Mouse (Mus musculus) limb, embryonic 15.5 days (tissue): ENCODE results near the gene Crcp. TPM values are rescaled to one million over a fixed set of nuclear protein-coding genes. Genes with fewer than 3 reads are reported as not detected.

Experiments used
- ATAC-seq: fragments of 200-750 bp; cut with Nextera tagmentation; 2 replicates; pipeline ENCODE4 v1.8.0; 2017; ENCODE audit warnings: low read depth, moderate TSS enrichment; ENCODE audit not compliant: insufficient number of reproducible peaks, low FRiP score, low TSS enrichment
- H3K27ac ChIP-seq: fragments of 300-500 bp; sonication (generic); 2 replicates; pipeline ENCODE4 v1.5.1; 2015; ENCODE audit warnings: moderate library complexity, mild to moderate bottlenecking, inconsistent platforms
- H3K27me3 ChIP-seq: fragments of 300-500 bp; sonication (generic); 2 replicates; pipeline ENCODE4 v1.6.1; 2015; ENCODE audit warnings: inconsistent platforms
- H3K36me3 ChIP-seq: fragments of 300-500 bp; sonication (generic); 2 replicates; pipeline ENCODE4 v1.6.1; 2015; ENCODE audit warnings: inconsistent platforms
- H3K4me1 ChIP-seq: fragments of 300-500 bp; sonication (generic); 2 replicates; pipeline ENCODE4 v1.6.1; 2015; ENCODE audit warnings: inconsistent platforms
- H3K4me2 ChIP-seq: fragments of 300-500 bp; sonication (generic); 2 replicates; pipeline ENCODE4 v1.6.1; 2015; ENCODE audit warnings: mild to moderate bottlenecking, inconsistent platforms
- H3K4me3 ChIP-seq: fragments of 300-500 bp; sonication (generic); 2 replicates; pipeline ENCODE4 v1.5.1; 2015; ENCODE audit warnings: mild to moderate bottlenecking, inconsistent platforms
- H3K9ac ChIP-seq: fragments of 300-500 bp; sonication (generic); 2 replicates; pipeline ENCODE4 v1.6.1; 2015; ENCODE audit warnings: inconsistent platforms
- H3K9me3 ChIP-seq: fragments of 300-500 bp; sonication (generic); 2 replicates; pipeline ENCODE4 v1.6.1; 2016; ENCODE audit warnings: inconsistent platforms
- WGBS: fragments of 180-500 bp; shearing (Covaris S2); methylation state at CpG from one replicate; pipeline ENCODE4 v1.1.7; 2015; 5-methylcytosine and 5-hydroxymethylcytosine counted together
- polyA plus RNA-seq: library from polyadenylated mRNA; unstranded; fragments of >200 nt; fragmentation: Nextera tagmentation; extraction: Ambion mirVana; gene quantifications from 2 replicates; pipeline ENCODE4 v1.2.1, GENCODE M21; 2015

Gene Crcp
- polyA plus RNA-seq, 1 experiment from 2014 or later, result 35.8 TPM

GRCm38 (mm10) chr5:130063760-130064159 is 34.7 kb downstream of the Crcp start:
- no peaks in the 10 kb centered on the region for H3K9me3 ChIP-seq
- no peak overlapping the region for H3K4me3 ChIP-seq
- H3K4me2 ChIP-seq, result no peak overlapping the region
- ATAC-seq, result no peak
- peaks cover 19% of the 10 kb centered on the region for H3K36me3 ChIP-seq
- no peaks in the 10 kb centered on the region for H3K27me3 ChIP-seq
- H3K4me1 ChIP-seq, result peaks cover 6% of the 10 kb centered on the region
- no peak overlapping the region for H3K27ac ChIP-seq
- no peak overlapping the region for H3K9ac ChIP-seq
- WGBS, result 71% methylated on average over 2 of the region's 2 CpGs

GRCm38 (mm10) chr5:130065579-130065978 is 36.5 kb downstream of the Crcp start:
- peaks cover 4% of the 10 kb centered on the region; the same call in 1 of the 2 replicates for H3K4me1 ChIP-seq
- no peak for ATAC-seq
- H3K27me3 ChIP-seq, result no peaks in the 10 kb centered on the region
- H3K36me3 ChIP-seq, result peaks cover 7% of the 10 kb centered on the region; the same call in 1 of the 2 replicates
- H3K9ac ChIP-seq, result no peak overlapping the region
- H3K4me3 ChIP-seq, result no peak overlapping the region
- no peaks in the 10 kb centered on the region for H3K9me3 ChIP-seq
- no peak overlapping the region for H3K4me2 ChIP-seq
- 90% methylated on average over 1 of the region's 1 CpGs for WGBS
- no peak overlapping the region for H3K27ac ChIP-seq

GRCm38 (mm10) chr5:130067841-130068264 is 38.8 kb downstream of the Crcp start:
- H3K4me2 ChIP-seq, result no peak overlapping the region
- no peak for ATAC-seq

GRCm38 (mm10) chr5:130073026-130073425 is 43.9 kb downstream of the Crcp start, which contains the start of gene Tpst1:
Gene Tpst1, plus strand, starts transcription at chr5:130073326.
- WGBS, result 94% methylated on average over 6 of the region's 6 CpGs
- Histone ChIP-seq H3K9ac (no peak within 1 kb of the TSS), H3K4me3 (no peak within 1 kb of the TSS), H3K9me3 (no peaks in the 10 kb centered on the region), H3K4me2 (no peak within 1 kb of the TSS), H3K27me3 (no peaks in the 10 kb centered on the region), H3K27ac (no peak within 1 kb of the TSS), H3K4me1 (peaks cover 9% of the 10 kb centered on the region; the same call in 1 of the 2 replicates), H3K36me3 (no peaks in the 10 kb centered on the region)
- no peak for ATAC-seq

More at GRCm38 (mm10) chr5:130067841-130068264, 38.8 kb downstream of the Crcp start:
- Histone ChIP-seq H3K4me3 (no peak overlapping the region), H3K27ac (no peak overlapping the region), H3K9ac (no peak overlapping the region), H3K9me3 (no peaks in the 10 kb centered on the region), H3K4me1 (peaks cover 4% of the 10 kb centered on the region; the same call in 1 of the 2 replicates), H3K36me3 (no peaks in the 10 kb centered on the region), H3K27me3 (no peaks in the 10 kb centered on the region)
- WGBS, result 40% methylated on average over 3 of the region's 3 CpGs

- H3K4me3 ChIP-seq, result no peak overlapping the region
- H3K4me1 ChIP-seq, result peaks cover 12% of the 10 kb centered on the region
- WGBS, result 58% methylated on average over 6 of the region's 6 CpGs
- H3K9ac ChIP-seq, result no peak overlapping the region
- H3K9me3 ChIP-seq, result no peaks in the 10 kb centered on the region
- ATAC-seq, result no peak
- H3K27ac ChIP-seq, result no peak overlapping the region
- no peak overlapping the region for H3K4me2 ChIP-seq
- H3K27me3 ChIP-seq, result no peaks in the 10 kb centered on the region
- H3K36me3 ChIP-seq, result no peaks in the 10 kb centered on the region
These were observed 45.4 kb downstream of the Crcp start for GRCm38 (mm10) chr5:130074491-130074890.

GRCm38 (mm10) chr5:130076396-130076795 is 47.3 kb downstream of the Crcp start:
- Histone ChIP-seq H3K27ac (no peak overlapping the region), H3K4me3 (no peak overlapping the region), H3K4me2 (no peak overlapping the region), H3K36me3 (peaks cover 2% of the 10 kb centered on the region; the same call in 1 of the 2 replicates), H3K9me3 (no peaks in the 10 kb centered on the region), H3K27me3 (no peaks in the 10 kb centered on the region), H3K4me1 (peaks cover 24% of the 10 kb centered on the region), H3K9ac (no peak overlapping the region)
- 47% methylated on average over 6 of the region's 6 CpGs for WGBS
- ATAC-seq, result no peak

GRCm38 (mm10) chr5:130078096-130078833 is 49.2 kb downstream of the Crcp start:
- Histone ChIP-seq H3K4me1 (peaks cover 29% of the 10 kb centered on the region), H3K27ac (peak overlapping the region; percentile 62; the same call in 1 of the 2 replicates), H3K9me3 (no peaks in the 10 kb centered on the region), H3K27me3 (no peaks in the 10 kb centered on the region), H3K36me3 (peaks cover 7% of the 10 kb centered on the region; the same call in 1 of the 2 replicates), H3K9ac (no peak overlapping the region), H3K4me2 (no peak overlapping the region), H3K4me3 (0 out of 2 replicates have a peak overlapping the region, but pooled peaks have one; percentile 66)
- WGBS, result 64% methylated on average over 9 of the region's 9 CpGs
- no peak for ATAC-seq

- Histone ChIP-seq H3K4me1 (peaks cover 34% of the 10 kb centered on the region), H3K9ac (no peak overlapping the region), H3K4me3 (peak overlapping the region; percentile 66), H3K27ac (peak overlapping the region; percentile 62), H3K27me3 (no peaks in the 10 kb centered on the region), H3K4me2 (peak overlapping the region; percentile 68), H3K9me3 (no peaks in the 10 kb centered on the region), H3K36me3 (peaks cover 7% of the 10 kb centered on the region; the same call in 1 of the 2 replicates)
- WGBS, result 44% methylated on average over 6 of the region's 6 CpGs
- ATAC-seq, result no peak
These were observed 49.7 kb downstream of the Crcp start for GRCm38 (mm10) chr5:130078834-130079156.

- peak; percentile 93 for ATAC-seq
- peak overlapping the region; percentile 77 for H3K27ac ChIP-seq
- peaks cover 7% of the 10 kb centered on the region; the same call in 1 of the 2 replicates for H3K36me3 ChIP-seq
- H3K4me1 ChIP-seq, result peaks cover 39% of the 10 kb centered on the region
- H3K27me3 ChIP-seq, result no peaks in the 10 kb centered on the region
- peak overlapping the region; percentile 66 for H3K4me3 ChIP-seq
- 1% methylated on average over 77 of the region's 86 CpGs for WGBS
- H3K9ac ChIP-seq, result peak overlapping the region; percentile 71
- H3K4me2 ChIP-seq, result peak overlapping the region; percentile 68
- no peaks in the 10 kb centered on the region for H3K9me3 ChIP-seq
These were observed 50.3 kb downstream of the Crcp start for GRCm38 (mm10) chr5:130079202-130080050.

- Histone ChIP-seq H3K36me3 (peaks cover 7% of the 10 kb centered on the region; the same call in 1 of the 2 replicates), H3K9me3 (no peaks in the 10 kb centered on the region), H3K9ac (peak overlapping the region; percentile 71), H3K4me3 (peak overlapping the region; percentile 66), H3K4me2 (peak overlapping the region; percentile 68), H3K4me1 (peaks cover 44% of the 10 kb centered on the region), H3K27ac (no peak overlapping the region), H3K27me3 (no peaks in the 10 kb centered on the region)
- 66% methylated on average over 16 of the region's 16 CpGs for WGBS
- ATAC-seq, result no peak
These were observed 51.1 kb downstream of the Crcp start for GRCm38 (mm10) chr5:130080051-130080681.

- ATAC-seq, result no peak
- no peak overlapping the region for H3K4me3 ChIP-seq
- H3K4me1 ChIP-seq, result peaks cover 43% of the 10 kb centered on the region
- H3K27me3 ChIP-seq, result no peaks in the 10 kb centered on the region
- no peaks in the 10 kb centered on the region for H3K9me3 ChIP-seq
- peaks cover 7% of the 10 kb centered on the region; the same call in 1 of the 2 replicates for H3K36me3 ChIP-seq
- WGBS, result 97% methylated on average over 8 of the region's 8 CpGs
- H3K27ac ChIP-seq, result no peak overlapping the region
- H3K9ac ChIP-seq, result no peak overlapping the region
- no peak overlapping the region for H3K4me2 ChIP-seq
These were observed 52.2 kb downstream of the Crcp start for GRCm38 (mm10) chr5:130081181-130081881.
